Mouse (Mus musculus) neural tube, embryonic 11.5 days (tissue): Measurements from ENCODE around the gene Olfr656. TPM values are rescaled to one million over a fixed set of nuclear protein-coding genes. Genes with fewer than 3 reads are reported as not detected.

ENCODE experiments used
- ATAC-seq: fragments of 200-750 bp; cut with Nextera tagmentation; 2 replicates; pipeline ENCODE4 v1.8.0; 2017; ENCODE audit warnings: moderate number of reproducible peaks, mild to moderate bottlenecking, moderate TSS enrichment, moderate library complexity; ENCODE audit not compliant: insufficient read depth, low FRiP score, low TSS enrichment
- DNase-seq: peaks from one replicate; pipeline ENCODE4 v3.0.0-alpha.2; 2015; ENCODE audit warnings: low spot score
- H3K27ac ChIP-seq: fragments of 300-500 bp; sonication (generic); 2 replicates; pipeline ENCODE4 v1.5.1; 2014; ENCODE audit warnings: low read depth, mild to moderate bottlenecking, low read length
- H3K27me3 ChIP-seq: fragments of 300-500 bp; sonication (generic); 2 replicates; pipeline ENCODE4 v1.6.1; 2014; ENCODE audit warnings: mild to moderate bottlenecking, low read length, mixed read lengths; ENCODE audit not compliant: control insufficient read depth, insufficient read depth
- H3K36me3 ChIP-seq: fragments of 300-500 bp; sonication (generic); 2 replicates; pipeline ENCODE4 v1.6.1; 2014; ENCODE audit warnings: mild to moderate bottlenecking, low read length, moderate library complexity, mixed read lengths; ENCODE audit not compliant: control insufficient read depth, insufficient read depth
- H3K4me1 ChIP-seq: fragments of 300-500 bp; sonication (generic); 2 replicates; pipeline ENCODE4 v1.6.1; 2014; ENCODE audit warnings: low read length, mixed read lengths; ENCODE audit not compliant: control insufficient read depth, insufficient read depth
- H3K4me2 ChIP-seq: fragments of 300-500 bp; sonication (generic); 2 replicates; pipeline ENCODE4 v1.6.1; 2014; ENCODE audit warnings: low read depth, mild to moderate bottlenecking, moderate library complexity
- H3K4me3 ChIP-seq: fragments of 300-500 bp; sonication (generic); 2 replicates; pipeline ENCODE4 v1.5.1; 2014; ENCODE audit warnings: low read depth, low read length
- H3K9ac ChIP-seq: fragments of 300-500 bp; sonication (generic); 2 replicates; pipeline ENCODE4 v1.6.1; 2014; ENCODE audit warnings: mild to moderate bottlenecking, low read length
- H3K9me3 ChIP-seq: fragments of 300-500 bp; sonication (generic); 2 replicates; pipeline ENCODE4 v1.6.1; 2016; ENCODE audit warnings: low read length; ENCODE audit not compliant: control insufficient read depth
- WGBS: fragments of 180-500 bp; shearing (Covaris S2); extraction: QIAGEN DNeasy Blood & Tissue Kit; methylation state at CpG from one replicate; pipeline ENCODE4 v1.1.7; 2014; 5-methylcytosine and 5-hydroxymethylcytosine counted together
- polyA plus RNA-seq: library from polyadenylated mRNA; unstranded; fragments of >200 nt; fragmentation: Nextera tagmentation; extraction: Ambion mirVana; gene quantifications from 2 replicates; pipeline ENCODE4 v1.2.1, GENCODE M21; 2014

Olfr656 gene
- polyA plus RNA-seq, 1 experiment from 2014 or later = not detected

DNA sequence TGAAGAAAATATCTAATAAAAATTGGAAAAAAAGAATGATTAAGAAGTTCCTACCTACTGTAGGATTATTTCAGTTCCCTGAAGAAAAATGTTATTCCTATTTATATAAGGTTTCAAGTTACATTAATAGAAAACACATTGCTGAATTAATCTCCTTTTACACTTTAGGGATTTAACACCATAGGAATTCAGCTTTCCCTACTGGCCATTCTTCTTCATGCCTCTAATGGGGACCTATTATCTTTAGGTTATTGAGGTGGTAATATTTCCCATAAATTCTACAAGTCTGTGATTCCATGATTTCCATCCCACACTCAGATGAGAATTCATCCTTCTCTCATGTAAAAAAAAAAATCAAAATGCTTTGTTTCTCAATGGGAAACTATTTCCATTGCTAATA, 10.7 kb downstream of the Olfr656 start, which contains the start of gene Olfr657:
Olfr657 (plus strand) TSS at position 301 of the 400 bp plus-strand sequence.
- no peaks in the 10 kb centered on the region for H3K36me3 ChIP-seq
- H3K9ac ChIP-seq = no peak within 1 kb of the TSS
- no peaks in the 10 kb centered on the region for H3K4me1 ChIP-seq
- no peak within 1 kb of the TSS for H3K4me2 ChIP-seq
- no peaks in the 10 kb centered on the region for H3K9me3 ChIP-seq
- DNase-seq (no peak), ATAC-seq (no peak)
- no peaks in the 10 kb centered on the region for H3K27me3 ChIP-seq
- H3K27ac ChIP-seq = no peak within 1 kb of the TSS
- no peak within 1 kb of the TSS for H3K4me3 ChIP-seq

DNA sequence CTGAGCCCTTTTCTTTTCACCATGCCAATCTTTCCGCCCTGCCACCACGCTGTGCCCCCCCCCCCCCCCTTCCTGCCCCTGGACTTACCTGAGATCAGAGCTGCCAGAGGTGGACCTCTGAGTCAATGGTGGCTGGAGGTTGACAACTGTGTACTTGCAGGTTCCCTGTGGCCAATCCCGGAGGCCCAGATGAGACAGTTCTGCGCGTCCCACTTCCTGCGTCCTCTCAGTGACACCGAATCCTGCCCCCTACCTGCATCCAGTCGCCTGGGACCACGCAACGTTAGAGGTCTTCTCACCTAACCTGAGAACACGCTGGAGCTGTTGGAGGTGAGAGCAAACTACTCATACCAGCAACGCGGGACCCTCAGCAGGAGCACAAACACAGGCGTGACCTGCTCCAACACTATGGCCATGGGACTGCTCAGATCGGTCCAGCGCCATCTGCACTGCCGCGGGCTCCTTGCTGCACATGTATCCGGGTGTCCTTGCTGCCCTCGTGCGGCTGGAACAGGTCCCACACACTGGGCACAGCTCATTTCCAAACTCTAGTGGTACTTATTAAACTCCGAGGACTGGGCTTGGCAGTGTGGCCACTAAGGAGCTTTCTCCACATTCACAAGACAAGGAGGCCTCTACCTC, 33.2 kb downstream of the Olfr656 start, which contains the start of gene Olfr658:
Olfr658 (minus strand) TSS at position 465 of the 642 bp plus-strand sequence.
- no peaks in the 10 kb centered on the region for H3K36me3 ChIP-seq
- H3K9ac ChIP-seq = no peak within 1 kb of the TSS
- H3K4me1 ChIP-seq = no peaks in the 10 kb centered on the region
- H3K4me2 ChIP-seq = peak within 1 kb of the TSS; percentile 37
- peak; percentile 91 for ATAC-seq
- whole genome bisulfite sequencing = 24% methylated on average over 22 of the region's 22 CpGs
- DNase-seq = peak; percentile 72
- H3K9me3 ChIP-seq = no peaks in the 10 kb centered on the region
- no peaks in the 10 kb centered on the region for H3K27me3 ChIP-seq
- H3K27ac ChIP-seq = no peak within 1 kb of the TSS
- H3K4me3 ChIP-seq = peak within 1 kb of the TSS; percentile 27

DNA sequence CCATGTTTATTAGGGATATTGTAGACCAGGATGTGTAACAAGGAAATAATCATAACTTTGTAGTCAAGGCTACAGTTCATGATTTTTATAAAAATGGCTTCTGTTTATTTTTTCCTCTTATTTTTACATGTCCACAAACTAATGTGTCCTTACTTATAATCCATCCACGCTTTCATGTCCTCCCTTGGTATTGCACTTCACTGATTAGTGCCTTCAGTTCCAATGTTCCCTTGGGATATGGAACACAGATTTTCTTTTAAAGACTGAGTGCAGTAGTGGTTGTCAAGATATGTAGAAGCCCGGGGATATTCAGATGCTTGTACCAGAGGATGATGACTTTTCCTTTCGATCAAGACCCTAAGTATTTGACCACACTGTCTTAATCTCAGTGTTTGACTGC, 52.7 kb downstream of the Olfr656 start, which contains the start of gene Olfr659:
Olfr659 (plus strand) TSS at position 301 of the 400 bp plus-strand sequence.
- Histone ChIP-seq H3K9ac (no peak within 1 kb of the TSS), H3K9me3 (no peaks in the 10 kb centered on the region), H3K36me3 (no peaks in the 10 kb centered on the region), H3K27ac (no peak within 1 kb of the TSS), H3K4me1 (no peaks in the 10 kb centered on the region), H3K4me3 (no peak within 1 kb of the TSS), H3K4me2 (no peak within 1 kb of the TSS), H3K27me3 (no peaks in the 10 kb centered on the region)
- DNase-seq (no peak), ATAC-seq (no peak)
- 93% methylated on average over 3 of the region's 3 CpGs for WGBS

Other genes with a start within 250 kb of the Olfr656 start
- gene Trim30b, start 244.1 kb upstream of the Olfr656 start, polyA plus RNA-seq = not detected in 2 replicates
- gene Trim30c, start 213.1 kb upstream of the Olfr656 start, polyA plus RNA-seq = not detected in 2 replicates
- gene Trim30a, start 148.8 kb upstream of the Olfr656 start, polyA plus RNA-seq = 0.95 and 1.1 TPM in 2 replicates
- gene Trim30d, start 106.1 kb upstream of the Olfr656 start, polyA plus RNA-seq = 0.35 and 0.38 TPM in 2 replicates
- gene Olfr651, start 63.8 kb upstream of the Olfr656 start, polyA plus RNA-seq = not detected in 2 replicates
- gene Olfr652, start 53.1 kb upstream of the Olfr656 start, polyA plus RNA-seq = not detected in 2 replicates
- not detected in 2 replicates for gene Olfr653, start 36.6 kb upstream of the Olfr656 start, polyA plus RNA-seq
- not detected in 2 replicates for gene Olfr654, start 26.9 kb upstream of the Olfr656 start, polyA plus RNA-seq
- not detected in 2 replicates for gene Olfr655, start 12.2 kb upstream of the Olfr656 start, polyA plus RNA-seq
- gene Olfr657, start 10.8 kb downstream of the Olfr656 start, polyA plus RNA-seq = not detected in 2 replicates
- 0.08 TPM in 1 of 2 replicates, not detected in the other for gene Olfr658, start 33.4 kb downstream of the Olfr656 start, polyA plus RNA-seq
- not detected in 2 replicates for gene Olfr659, start 52.8 kb downstream of the Olfr656 start, polyA plus RNA-seq
- gene Olfr661, start 72.5 kb downstream of the Olfr656 start, polyA plus RNA-seq = not detected in 2 replicates
- not detected in 2 replicates for gene Usp17le, start 163.5 kb downstream of the Olfr656 start, polyA plus RNA-seq
- gene Usp17lb, start 228.6 kb downstream of the Olfr656 start, polyA plus RNA-seq = not detected in 2 replicates
- gene Usp17la, start 243.1 kb downstream of the Olfr656 start, polyA plus RNA-seq = not detected in 2 replicates